Mouse (Mus musculus) spleen, adult 12 weeks (tissue): ENCODE results near the gene Slc5a8.

Source experiments
- DNase-seq: peaks from one replicate; pipeline ENCODE4 v3.0.0; 2022; ENCODE audit warnings: low spot score

Gene Slc5a8

GRCm38 (mm10) chr10:88885632-88886090 is at the start of gene Slc5a8:
Gene Slc5a8 (plus strand): TSS chr10:88885992.
- no peak for DNase-seq

- DNase-seq, result no peak
Observed at GRCm38 (mm10) chr10:88848876-88849476, 36.8 kb upstream of the Slc5a8 start.

- DNase-seq, result no peak
Observed at GRCm38 (mm10) chr10:88849976-88850375, 35.8 kb upstream of the Slc5a8 start.

GRCm38 (mm10) chr10:88853326-88853725 is 32.5 kb upstream of the Slc5a8 start:
- no peak for DNase-seq

GRCm38 (mm10) chr10:88860911-88861310 is 24.9 kb upstream of the Slc5a8 start:
- DNase-seq, result no peak

GRCm38 (mm10) chr10:88861416-88861815 is 24.4 kb upstream of the Slc5a8 start:
- DNase-seq, result no peak

- no peak for DNase-seq
Observed at GRCm38 (mm10) chr10:88862293-88862692, 23.5 kb upstream of the Slc5a8 start.

GRCm38 (mm10) chr10:88866017-88866416 is 19.8 kb upstream of the Slc5a8 start:
- DNase-seq, result no peak

GRCm38 (mm10) chr10:88874870-88875269 is 10.9 kb upstream of the Slc5a8 start:
- no peak for DNase-seq

GRCm38 (mm10) chr10:88877421-88877820 is 8.4 kb upstream of the Slc5a8 start:
- no peak for DNase-seq

GRCm38 (mm10) chr10:88883721-88884120 is 2.1 kb upstream of the Slc5a8 start:
- DNase-seq, result no peak

GRCm38 (mm10) chr10:88884836-88885235 is 956 bp upstream of the Slc5a8 start:
- DNase-seq, result no peak

GRCm38 (mm10) chr10:88886114-88886513 is 322 bp downstream of the Slc5a8 start:
- DNase-seq, result no peak

GRCm38 (mm10) chr10:88888376-88888775 is 2.6 kb downstream of the Slc5a8 start:
- DNase-seq, result no peak

- DNase-seq, result no peak
Observed at GRCm38 (mm10) chr10:88891410-88891809, 5.6 kb downstream of the Slc5a8 start.

GRCm38 (mm10) chr10:88892560-88893087 is 6.8 kb downstream of the Slc5a8 start:
- no peak for DNase-seq

GRCm38 (mm10) chr10:88897032-88897431 is 11.2 kb downstream of the Slc5a8 start:
- DNase-seq, result no peak

GRCm38 (mm10) chr10:88949649-88950296 is 64.0 kb downstream of the Slc5a8 start:
- DNase-seq, result no peak

GRCm38 (mm10) chr10:88950297-88950653 is 64.5 kb downstream of the Slc5a8 start:
- DNase-seq, result no peak

GRCm38 (mm10) chr10:88960791-88961190 is 75.0 kb downstream of the Slc5a8 start:
- DNase-seq, result no peak

GRCm38 (mm10) chr10:88968586-88968985 is 82.8 kb downstream of the Slc5a8 start:
- no peak for DNase-seq

- DNase-seq, result no peak
Observed at GRCm38 (mm10) chr10:88970951-88971725, 85.3 kb downstream of the Slc5a8 start.

- DNase-seq, result no peak
Observed at GRCm38 (mm10) chr10:88978932-88979331, 93.1 kb downstream of the Slc5a8 start.
